Comparison of ENCODE assay signal across 15 mouse cellular contexts in genomic region chr1:92058731-92059425, GRCm38 (mm10).
DNase-seq lines count a peak whose midpoint lies in the region; ATAC-seq and TF ChIP-seq lines count a peak whose summit lies in the region.
"Had no signal": no experiment of that assay in that cellular context is flagged by ENCODE, and none has a peak within 500 bp of the region (broad histone marks: within the 10 kb centered on the region; RNA-seq: fewer than 3 reads in every experiment).

No protein-coding gene starts in this region.

- 0 out of 2 replicates have a peak, but pooled peaks have one; percentile 31 for ATAC-seq in granulocyte monocyte progenitor cell, adult 5-6 weeks (replicated peaks; ENCODE audit: poor library complexity, severe bottlenecking)
- ATAC-seq in hindbrain, embryonic 16.5 days = no peak
- ATAC-seq in hindbrain, embryonic 14.5 days (ENCODE audit: low FRiP score) = no peak

- H3K9ac ChIP-seq in hindbrain, embryonic 16.5 days (ENCODE audit: low read depth, low read length) = no peak overlapping the region
- no peak overlapping the region for H3K9ac ChIP-seq in hindbrain, embryonic 14.5 days
- H3K9ac ChIP-seq: lung, embryonic 15.5 days had no signal

- 0 out of 2 replicates have a peak overlapping the region, but pooled peaks have one; percentile 42 for H3K27ac ChIP-seq in spleen, adult 2 months (ENCODE audit: insufficient read depth, low read length)
- H3K27ac ChIP-seq in left cerebral cortex, adult 2 months = no peak overlapping the region
- no peak overlapping the region for H3K27ac ChIP-seq in hindbrain, embryonic 16.5 days (ENCODE audit: low read depth, low read length)
- no peak overlapping the region for H3K27ac ChIP-seq in hindbrain, embryonic 14.5 days
- H3K27ac ChIP-seq: layer of hippocampus, adult 2 months; lung, embryonic 15.5 days; stomach, postnatal 0 days had no signal

- WGBS in spleen, adult 2 months = 34% methylated on average over 5 of the region's 5 CpGs
- WGBS in hindbrain, embryonic 16.5 days = 75% methylated on average over 5 of the region's 5 CpGs
- WGBS in hindbrain, embryonic 14.5 days = 83% methylated on average over 5 of the region's 5 CpGs

- H3K27me3 ChIP-seq in spleen, adult 2 months (ENCODE audit: control insufficient read depth, insufficient read depth, low read length) = no peaks in the 10 kb centered on the region
- H3K27me3 ChIP-seq in splenic B cell, adult 2 months (ENCODE audit: control insufficient read depth, insufficient read depth, low read length, poor library complexity, severe bottlenecking) = no peaks in the 10 kb centered on the region
- H3K27me3 ChIP-seq in hindbrain, embryonic 16.5 days (replicated peaks; ENCODE audit: control insufficient read depth, insufficient read depth, low read length) = no peaks in the 10 kb centered on the region
- H3K27me3 ChIP-seq in hindbrain, embryonic 14.5 days (ENCODE audit: control insufficient read depth, insufficient read depth, low read length) = no peaks in the 10 kb centered on the region
- H3K27me3 ChIP-seq: lung, embryonic 15.5 days had no signal

- peak in 1 of 2 experiments; percentile 18 for DNase-seq in spleen, adult 2 months (ENCODE audit: low read depth in 1 of 2, low spot score in 2 of 2)
- no peak for DNase-seq in spleen, postnatal 14 days (ENCODE audit: low spot score in 2 of 2)
- peak; percentile 16 for DNase-seq in splenic B cell, adult 2 months (ENCODE audit: low read depth, low spot score)
- DNase-seq in left cerebral cortex, adult 2 months (ENCODE audit: extremely low spot score in 1 of 2, low spot score in 2 of 2) = no peak
- DNase-seq in right cerebral cortex, postnatal 4 days = no peak
- DNase-seq in hindbrain, embryonic 14.5 days (ENCODE audit: low spot score) = no peak
- DNase-seq: cerebellum, adult 2 months; gastrocnemius, postnatal 36 days had no signal

- intact Hi-C loops in left cerebral cortex, adult 2 months (cut with DNase I) = no loop called here

- H3K36me3 ChIP-seq in spleen, adult 2 months (ENCODE audit: control insufficient read depth, insufficient read depth, low read length) = no peaks in the 10 kb centered on the region
- H3K36me3 ChIP-seq in splenic B cell, adult 2 months (ENCODE audit: control insufficient read depth, insufficient read depth, low read length, poor library complexity, severe bottlenecking) = no peaks in the 10 kb centered on the region
- H3K36me3 ChIP-seq in hindbrain, embryonic 16.5 days (ENCODE audit: control insufficient read depth, insufficient read depth, low read length) = no peaks in the 10 kb centered on the region
- no peaks in the 10 kb centered on the region for H3K36me3 ChIP-seq in hindbrain, embryonic 14.5 days (replicated peaks; ENCODE audit: control insufficient read depth, insufficient read depth)
- H3K36me3 ChIP-seq: lung, embryonic 15.5 days had no signal

- TF ChIP-seq POLR2A in spleen, adult 2 months (IDR thresholded peaks at IDR 0.05; ENCODE audit: low read depth, low read length) = no peak

- peaks cover 3% of the 10 kb centered on the region; the same call in 1 of the 2 replicates for H3K4me1 ChIP-seq in spleen, adult 2 months (ENCODE audit: control insufficient read depth, insufficient read depth, insufficient read length)
- peaks cover 17% of the 10 kb centered on the region for H3K4me1 ChIP-seq in hindbrain, embryonic 16.5 days (ENCODE audit: control insufficient read depth, insufficient read depth, low read depth, low read length)
- H3K4me1 ChIP-seq in hindbrain, embryonic 14.5 days (replicated peaks; ENCODE audit: control insufficient read depth, insufficient read depth, low read length) = peaks cover 23% of the 10 kb centered on the region

- H3K4me2 ChIP-seq in hindbrain, embryonic 16.5 days (ENCODE audit: low read length) = no peak overlapping the region
- H3K4me2 ChIP-seq in hindbrain, embryonic 14.5 days (replicated peaks) = no peak overlapping the region
- H3K4me2 ChIP-seq: lung, embryonic 15.5 days had no signal

- H3K9me3 ChIP-seq in hindbrain, embryonic 16.5 days (ENCODE audit: control insufficient read depth, low read length) = no peaks in the 10 kb centered on the region
- no peaks in the 10 kb centered on the region for H3K9me3 ChIP-seq in hindbrain, embryonic 14.5 days (ENCODE audit: control insufficient read depth, low read length)
- H3K9me3 ChIP-seq: lung, embryonic 15.5 days had no signal

- no peak overlapping the region for H3K4me3 ChIP-seq in spleen, adult 2 months (ENCODE audit: extremely low read depth, insufficient read depth, insufficient read length)
- no peak overlapping the region for H3K4me3 ChIP-seq in left cerebral cortex, adult 2 months
- no peak overlapping the region for H3K4me3 ChIP-seq in hindbrain, embryonic 16.5 days (ENCODE audit: low read length)
- H3K4me3 ChIP-seq in hindbrain, embryonic 14.5 days (replicated peaks; ENCODE audit: low read length) = no peak overlapping the region
- H3K4me3 ChIP-seq: erythroblast, embryonic 14.5 days; layer of hippocampus, adult 2 months; lung, embryonic 15.5 days; myocyte had no signal

- TF ChIP-seq CTCF in spleen, adult 2 months (IDR thresholded peaks at IDR 0.05; ENCODE audit: extremely low read depth, insufficient read depth, insufficient read length, insufficient replicate concordance) = no peak
- no peak for TF ChIP-seq CTCF in left cerebral cortex, adult 2 months (IDR thresholded peaks at IDR 0.05)
